Mouse (Mus musculus) retina, embryonic 14.5 days (tissue): ENCODE measurements at regions not wholly inside any gene's neighbourhood (a gene's known extent, or its start where the extent isn't known, plus 50 kb on each side); places are given as distances from the start of the nearest gene placed in this dataset.
"Not testable (repeated sequence)": the region's sequence is repeated elsewhere in the genome, so short reads cannot be mapped to it uniquely, and the experiment has no call there.

ENCODE experiments used
- DNase-seq: peaks from one replicate; pipeline ENCODE4 v3.0.0-alpha.2; 2015; ENCODE audit warnings: low spot score

- DNase-seq, result not testable (repeated sequence)
Measured at GRCm38 (mm10) chr13:103620958-103621357, 153.4 kb downstream of the Srek1 start.

DNA sequence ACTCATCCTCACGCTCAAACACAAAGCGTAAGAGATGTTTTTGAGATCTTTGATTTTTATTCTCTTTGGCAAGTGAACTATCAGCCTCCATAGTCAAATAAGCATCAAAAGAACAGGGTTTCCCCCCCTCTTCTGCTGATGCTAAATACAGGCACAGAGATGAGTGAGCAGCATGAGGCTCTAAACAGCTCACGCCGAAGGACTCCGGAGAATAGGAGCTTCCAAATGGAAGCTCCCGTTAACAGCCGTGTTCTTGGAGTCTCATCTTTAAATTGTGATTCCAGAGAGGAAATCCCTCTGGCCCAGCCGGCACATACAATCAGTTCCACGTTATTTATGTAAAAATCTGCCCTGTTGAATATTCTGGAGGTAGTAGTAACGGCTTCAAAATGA is 161.1 kb downstream of the Srek1 start:
- DNase-seq, result no peak

- no peak for DNase-seq
Measured at GRCm38 (mm10) chr13:103612720-103613332, 161.6 kb downstream of the Srek1 start.

DNA sequence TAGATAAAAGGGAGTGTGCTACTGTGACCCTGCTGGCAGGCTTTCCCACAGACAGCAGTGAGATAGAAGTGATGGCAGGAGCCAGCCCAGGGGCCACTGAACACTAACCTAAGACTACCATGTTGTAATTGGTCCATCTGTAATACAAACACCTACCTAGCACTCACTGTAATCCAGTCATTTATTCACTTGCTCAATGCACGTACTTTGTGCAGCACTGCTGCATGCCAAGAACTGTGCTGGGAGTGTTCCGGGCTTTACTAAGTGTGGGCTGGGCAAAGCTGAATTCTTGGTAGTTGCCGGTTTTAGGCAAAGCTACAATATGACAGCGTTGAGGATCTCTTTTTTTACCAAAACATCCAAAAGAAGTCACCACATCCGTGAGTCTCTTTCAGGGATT is 172.1 kb downstream of the Srek1 start:
- no peak for DNase-seq

DNA sequence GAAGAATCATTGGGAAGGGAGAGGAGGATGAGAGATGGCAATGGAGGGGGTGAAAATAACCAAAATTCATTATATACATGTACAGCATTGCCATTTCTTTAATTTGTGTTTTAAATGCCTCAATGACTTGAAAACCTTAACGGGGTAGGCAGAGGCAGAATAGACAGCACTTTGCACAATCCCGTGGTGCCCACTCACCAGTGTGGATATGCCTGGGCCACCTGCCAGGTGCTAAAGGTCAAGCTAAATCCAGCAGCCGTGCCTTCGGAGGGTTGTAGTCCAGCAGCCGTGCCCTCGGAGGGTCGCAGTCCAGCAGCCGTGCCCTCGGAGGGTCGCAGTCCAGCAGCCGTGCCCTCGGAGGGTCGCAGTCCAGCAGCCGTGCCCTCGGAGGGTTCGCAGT is 182.0 kb downstream of the Srek1 start:
- no peak for DNase-seq

DNA sequence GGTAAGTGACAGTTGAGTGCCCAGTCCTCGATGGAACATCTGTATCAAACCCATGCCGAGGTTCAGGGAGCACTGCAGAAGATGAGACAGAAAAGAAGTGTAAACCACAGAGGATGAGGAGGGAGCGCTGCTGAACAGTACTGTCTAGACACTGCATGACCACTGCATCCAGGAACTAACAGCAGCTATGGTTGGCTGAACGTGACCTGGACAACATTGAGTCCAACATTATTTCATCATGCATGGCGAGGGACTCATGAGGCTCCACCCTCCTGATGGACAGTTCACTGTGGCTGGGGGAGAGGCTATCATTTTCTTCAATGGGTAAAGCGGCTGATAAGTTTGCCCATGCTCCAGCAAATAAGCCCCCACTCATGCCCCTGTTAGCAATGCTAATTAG is 182.5 kb downstream of the Srek1 start:
- DNase-seq, result no peak

- DNase-seq, result not testable (repeated sequence)
Measured at GRCm38 (mm10) chr13:103591381-103591780, 183.0 kb downstream of the Srek1 start.

GRCm38 (mm10) chr13:103589646-103590045 is 184.8 kb downstream of the Srek1 start:
- no peak for DNase-seq

- no peak for DNase-seq
Measured at GRCm38 (mm10) chr13:103576856-103577255, 197.6 kb downstream of the Srek1 start.

DNA sequence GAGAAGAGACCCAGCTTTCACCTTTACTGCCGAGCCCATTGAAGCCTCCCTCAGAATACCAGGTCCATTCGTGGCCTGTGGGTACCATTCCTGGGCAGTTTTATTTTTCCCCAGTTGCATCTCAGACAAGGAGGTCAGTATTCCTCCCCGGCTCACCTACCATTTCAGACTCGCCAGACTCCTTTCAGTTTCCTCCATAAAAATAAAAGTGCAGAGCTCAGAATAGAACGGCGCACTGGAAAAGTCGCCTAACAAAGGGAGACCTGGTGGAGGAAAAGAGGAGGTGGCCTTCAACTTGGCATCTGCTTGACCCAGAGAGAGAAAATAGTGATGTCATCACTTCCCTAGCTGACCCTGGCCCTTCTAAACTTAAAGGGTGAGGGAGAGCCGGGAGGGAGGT is 209.7 kb downstream of the Srek1 start:
- DNase-seq, result no peak

GRCm38 (mm10) chr13:103561795-103562705 is 212.4 kb downstream of the Srek1 start:
- DNase-seq, result no peak

GRCm38 (mm10) chr13:103558915-103559314 is 215.5 kb downstream of the Srek1 start:
- DNase-seq, result no peak

DNA sequence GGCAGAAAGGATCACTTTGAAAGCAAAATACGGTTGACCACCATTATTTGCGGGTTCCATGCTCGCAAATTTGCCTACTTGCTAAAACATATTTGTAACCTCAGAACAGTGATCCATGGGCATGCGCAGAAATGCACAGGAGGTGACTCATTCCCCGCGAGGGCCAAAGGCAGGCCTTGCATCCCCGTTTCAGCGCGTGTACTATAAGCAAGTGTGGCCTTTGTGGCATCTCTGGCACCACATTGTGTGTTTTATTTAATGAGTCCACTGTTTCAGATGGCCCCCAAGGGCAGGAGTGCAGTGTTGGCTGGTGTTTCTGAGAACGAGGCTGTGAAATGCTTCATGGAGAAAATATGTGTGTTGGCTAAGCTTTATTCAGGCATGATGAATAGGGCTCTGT is 205.3 kb upstream of the Mast4 start:
- no peak for DNase-seq

- DNase-seq, result no peak
Measured at GRCm38 (mm10) chr13:103513825-103514224, 179.5 kb upstream of the Mast4 start.

- DNase-seq, result no peak
Measured at GRCm38 (mm10) chr13:103512476-103512875, 178.2 kb upstream of the Mast4 start.

GRCm38 (mm10) chr13:103504987-103505386 is 170.7 kb upstream of the Mast4 start:
- no peak for DNase-seq

GRCm38 (mm10) chr13:103499376-103499775 is 165.1 kb upstream of the Mast4 start:
- no peak for DNase-seq

- no peak for DNase-seq
Measured at GRCm38 (mm10) chr13:103494371-103494770, 160.1 kb upstream of the Mast4 start.

DNA sequence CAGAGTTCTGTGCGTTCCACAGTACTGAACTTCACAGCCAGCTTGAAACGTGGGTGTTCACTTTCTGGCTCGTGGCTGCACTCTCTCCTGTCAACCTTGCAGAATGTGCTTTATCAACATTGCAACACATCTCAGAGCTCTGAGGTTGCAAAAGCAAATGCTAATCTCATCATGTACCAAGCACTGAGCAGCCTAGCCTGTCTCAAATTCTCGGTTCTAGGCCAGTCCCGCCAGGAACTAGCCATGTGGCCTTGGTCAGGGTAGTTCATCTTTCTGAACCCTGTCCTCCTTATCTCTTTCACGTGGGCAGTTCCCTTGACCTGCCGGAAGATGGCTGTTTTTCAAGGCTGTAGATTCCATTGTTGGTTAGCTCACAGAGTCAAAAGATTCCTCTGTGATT is 159.3 kb upstream of the Mast4 start:
- no peak for DNase-seq

GRCm38 (mm10) chr13:103490049-103490448 is 155.8 kb upstream of the Mast4 start:
- DNase-seq, result no peak

- DNase-seq, result no peak
Measured at GRCm38 (mm10) chr13:103484092-103484491, 149.8 kb upstream of the Mast4 start.

DNA sequence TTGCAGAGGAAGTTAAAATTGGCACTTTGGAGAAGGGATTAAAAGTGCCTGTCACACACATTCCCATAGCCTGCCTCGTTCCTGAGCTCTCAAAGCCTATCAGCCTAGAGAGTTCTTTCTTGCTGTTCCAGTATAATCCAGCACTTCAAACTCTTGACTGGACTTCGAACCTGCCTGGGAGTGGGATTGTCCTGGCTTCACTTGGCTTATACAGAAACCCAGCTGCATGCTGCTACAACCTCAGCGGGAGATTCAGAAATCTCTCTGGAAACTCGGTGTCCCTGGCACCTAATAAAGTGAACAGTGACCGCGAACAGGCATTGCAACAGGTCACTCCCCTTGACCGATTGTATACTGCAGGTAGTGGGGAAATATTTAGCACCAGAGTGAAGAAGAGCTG is 149.1 kb upstream of the Mast4 start:
- DNase-seq, result no peak

- DNase-seq, result no peak
Measured at GRCm38 (mm10) chr13:103476328-103476727, 142.0 kb upstream of the Mast4 start.

DNA sequence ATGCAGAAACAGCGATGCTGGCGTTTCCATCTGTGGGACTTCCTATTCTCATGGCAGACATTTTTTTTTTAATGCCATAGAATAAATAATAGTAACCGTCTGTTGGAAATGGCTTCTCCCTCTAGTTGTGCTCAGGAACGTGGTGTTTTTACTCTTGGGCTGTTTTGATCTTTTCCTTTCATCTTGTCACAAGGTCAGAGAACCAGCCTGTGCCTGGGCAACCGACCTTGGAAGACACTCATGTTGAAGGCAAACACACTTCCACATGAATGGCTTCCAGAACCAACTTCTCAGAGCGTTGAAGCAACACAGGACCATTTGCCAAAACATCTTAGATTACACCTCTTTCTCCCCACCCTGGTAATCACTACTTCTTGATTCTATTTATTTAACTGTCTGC is 137.9 kb upstream of the Mast4 start:
- no peak for DNase-seq
